ENCODE assay signal across 19 mouse cellular contexts in genomic region chr4:117467936-117468335, GRCm38 (mm10). TPM values are rescaled to one million over a fixed set of nuclear protein-coding genes. Genes with fewer than 3 reads are reported as not detected.
A peak's percentile ranks its signal among the peaks of the same experiment; 100 is the strongest.
DNase-seq lines count a peak whose midpoint lies in the region; ATAC-seq and TF ChIP-seq lines count a peak whose summit lies in the region.
"Had no signal": no experiment of that assay in that cellular context is flagged by ENCODE, and none has a peak within 500 bp of the region (broad histone marks: within the 10 kb centered on the region; RNA-seq: fewer than 3 reads in every experiment).

No protein-coding gene starts in this region.

- 0 out of 2 replicates have a peak overlapping the region, but pooled peaks have one; percentile 8 for H3K27ac ChIP-seq in hindbrain, embryonic 10.5 days
- no peak overlapping the region for H3K27ac ChIP-seq in hindbrain, embryonic 11.5 days (ENCODE audit: low read depth, low read length)
- no peak overlapping the region for H3K27ac ChIP-seq in midbrain, embryonic 11.5 days (ENCODE audit: low read depth, low read length)
- H3K27ac ChIP-seq in midbrain, embryonic 13.5 days = no peak overlapping the region
- H3K27ac ChIP-seq in forebrain, postnatal 0 days (ENCODE audit: low read depth, low read length) = no peak overlapping the region
- H3K27ac ChIP-seq: embryonic facial prominence, embryonic 10.5 days; embryonic facial prominence, embryonic 12.5 days; forebrain, embryonic 13.5 days; forebrain, embryonic 15.5 days had no signal

- H3K36me3 ChIP-seq in hindbrain, embryonic 10.5 days = peaks cover 32% of the 10 kb centered on the region
- H3K36me3 ChIP-seq in hindbrain, embryonic 11.5 days (ENCODE audit: control insufficient read depth, insufficient read depth, low read length) = no peaks in the 10 kb centered on the region
- H3K36me3 ChIP-seq in midbrain, embryonic 11.5 days (ENCODE audit: control insufficient read depth, insufficient read depth, low read length) = no peaks in the 10 kb centered on the region
- H3K36me3 ChIP-seq in midbrain, embryonic 13.5 days = no peaks in the 10 kb centered on the region
- H3K36me3 ChIP-seq in forebrain, postnatal 0 days (ENCODE audit: insufficient read depth) = no peaks in the 10 kb centered on the region
- H3K36me3 ChIP-seq: embryonic facial prominence, embryonic 10.5 days; embryonic facial prominence, embryonic 12.5 days; forebrain, embryonic 15.5 days had no signal

- no peak for DNase-seq in hindbrain, embryonic 10.5 days (ENCODE audit: low spot score)
- no peak for DNase-seq in hindbrain, embryonic 11.5 days (ENCODE audit: low spot score)
- DNase-seq in midbrain, embryonic 11.5 days (ENCODE audit: low spot score, missing footprints) = peak; percentile 82
- no peak for DNase-seq in forebrain, postnatal 0 days
- DNase-seq: adrenal gland, adult 8-10 months; adrenal gland, postnatal 14 days; adrenal gland, postnatal 36 days; cerebellum, adult 11-12 months; cerebellum, adult 2 months; cerebellum, adult 9-10 months; cerebellum, postnatal 10 days; cerebellum, postnatal 25 days had no signal

- H3K4me3 ChIP-seq in hindbrain, embryonic 10.5 days = no peak overlapping the region
- no peak overlapping the region for H3K4me3 ChIP-seq in hindbrain, embryonic 11.5 days (ENCODE audit: low read depth, low read length)
- H3K4me3 ChIP-seq in midbrain, embryonic 11.5 days (ENCODE audit: low read depth, low read length) = no peak overlapping the region
- no peak overlapping the region for H3K4me3 ChIP-seq in midbrain, embryonic 13.5 days (replicated peaks)
- no peak overlapping the region for H3K4me3 ChIP-seq in forebrain, postnatal 0 days (ENCODE audit: low read depth, low read length)
- H3K4me3 ChIP-seq: embryonic facial prominence, embryonic 10.5 days; embryonic facial prominence, embryonic 12.5 days; forebrain, embryonic 13.5 days; forebrain, embryonic 15.5 days had no signal

- no peak overlapping the region for H3K4me2 ChIP-seq in hindbrain, embryonic 11.5 days (replicated peaks; ENCODE audit: low read depth, low read length)
- H3K4me2 ChIP-seq in midbrain, embryonic 11.5 days = no peak overlapping the region
- no peak overlapping the region for H3K4me2 ChIP-seq in midbrain, embryonic 13.5 days (replicated peaks)
- H3K4me2 ChIP-seq in forebrain, postnatal 0 days (ENCODE audit: low read depth) = no peak overlapping the region
- H3K4me2 ChIP-seq: embryonic facial prominence, embryonic 12.5 days; forebrain, embryonic 13.5 days; forebrain, embryonic 15.5 days had no signal

- no peak for ATAC-seq in hindbrain, embryonic 11.5 days (ENCODE audit: low FRiP score)
- no peak for ATAC-seq in midbrain, embryonic 11.5 days (ENCODE audit: low FRiP score)
- ATAC-seq in midbrain, embryonic 13.5 days = no peak
- no peak for ATAC-seq in forebrain, postnatal 0 days
- ATAC-seq: activated CD4-positive, CD25-positive, alpha-beta regulatory T cell, adult 4 months; forebrain, embryonic 13.5 days; forebrain, embryonic 15.5 days; Patski had no signal

- TF ChIP-seq CTCF in forebrain, postnatal 0 days (IDR thresholded peaks at IDR 0.05; ENCODE audit: low read depth) = no peak

- no peaks in the 10 kb centered on the region for H3K9me3 ChIP-seq in hindbrain, embryonic 10.5 days
- H3K9me3 ChIP-seq in hindbrain, embryonic 11.5 days (ENCODE audit: control insufficient read depth, low read length) = no peaks in the 10 kb centered on the region
- H3K9me3 ChIP-seq in midbrain, embryonic 11.5 days (ENCODE audit: control insufficient read depth, low read length) = no peaks in the 10 kb centered on the region; the same call in 1 of the 2 replicates
- H3K9me3 ChIP-seq in midbrain, embryonic 13.5 days = no peaks in the 10 kb centered on the region
- no peaks in the 10 kb centered on the region for H3K9me3 ChIP-seq in forebrain, postnatal 0 days (ENCODE audit: low read length)
- H3K9me3 ChIP-seq: embryonic facial prominence, embryonic 10.5 days; embryonic facial prominence, embryonic 12.5 days; forebrain, embryonic 13.5 days; forebrain, embryonic 15.5 days had no signal

- H3K9ac ChIP-seq in hindbrain, embryonic 11.5 days (ENCODE audit: low read depth, low read length) = no peak overlapping the region
- no peak overlapping the region for H3K9ac ChIP-seq in midbrain, embryonic 11.5 days (ENCODE audit: low read length)
- no peak overlapping the region for H3K9ac ChIP-seq in midbrain, embryonic 13.5 days (replicated peaks)
- no peak overlapping the region for H3K9ac ChIP-seq in forebrain, postnatal 0 days
- H3K9ac ChIP-seq: embryonic facial prominence, embryonic 12.5 days; forebrain, embryonic 13.5 days; forebrain, embryonic 15.5 days had no signal

- H3K27me3 ChIP-seq in hindbrain, embryonic 10.5 days (ENCODE audit: insufficient read depth, poor library complexity, severe bottlenecking) = peaks cover 3% of the 10 kb centered on the region
- H3K27me3 ChIP-seq in hindbrain, embryonic 11.5 days (ENCODE audit: control insufficient read depth, insufficient read depth, low read length) = no peaks in the 10 kb centered on the region
- H3K27me3 ChIP-seq in midbrain, embryonic 11.5 days (ENCODE audit: control insufficient read depth, insufficient read depth, low read length) = no peaks in the 10 kb centered on the region
- H3K27me3 ChIP-seq in midbrain, embryonic 13.5 days = peaks cover 7% of the 10 kb centered on the region; the same call in 1 of the 2 replicates
- H3K27me3 ChIP-seq in forebrain, postnatal 0 days (ENCODE audit: insufficient read depth, low read length) = no peaks in the 10 kb centered on the region
- H3K27me3 ChIP-seq: embryonic facial prominence, embryonic 12.5 days; forebrain, embryonic 13.5 days; forebrain, embryonic 15.5 days; Patski had no signal

- 85% methylated on average over 7 of the region's 7 CpGs for WGBS in hindbrain, embryonic 10.5 days
- 82% methylated on average over 7 of the region's 7 CpGs for WGBS in hindbrain, embryonic 11.5 days
- 84% methylated on average over 7 of the region's 7 CpGs for WGBS in midbrain, embryonic 11.5 days
- 82% methylated on average over 7 of the region's 7 CpGs for WGBS in midbrain, embryonic 13.5 days
- 87% methylated on average over 7 of the region's 7 CpGs for WGBS in forebrain, postnatal 0 days

- H3K4me1 ChIP-seq in hindbrain, embryonic 10.5 days (replicated peaks) = peaks cover 27% of the 10 kb centered on the region
- H3K4me1 ChIP-seq in hindbrain, embryonic 11.5 days (replicated peaks; ENCODE audit: control insufficient read depth, insufficient read depth, low read length) = no peaks in the 10 kb centered on the region
- H3K4me1 ChIP-seq in midbrain, embryonic 11.5 days (ENCODE audit: control insufficient read depth, insufficient read depth, low read length) = peaks cover 16% of the 10 kb centered on the region
- peaks cover 15% of the 10 kb centered on the region for H3K4me1 ChIP-seq in midbrain, embryonic 13.5 days (replicated peaks)
- peaks cover 6% of the 10 kb centered on the region; the same call in 1 of the 2 replicates for H3K4me1 ChIP-seq in forebrain, postnatal 0 days (ENCODE audit: insufficient read depth)
- H3K4me1 ChIP-seq: embryonic facial prominence, embryonic 12.5 days; forebrain, embryonic 15.5 days had no signal

RNA-seq across cellular contexts. Expression of gene Rnf220, which starts 28.9 kb away (rescaled TPM):
- 101 TPM in 2 replicates for polyA plus RNA-seq in hindbrain, embryonic 10.5 days (2016; fragmentation: Nextera tagmentation; extraction: Ambion mirVana)
- polyA plus RNA-seq in hindbrain, embryonic 11.5 days (2014; fragmentation: Nextera tagmentation; extraction: Ambion mirVana) = 54.1 and 55.5 TPM in 2 replicates
- 54.6 and 63.3 TPM in 2 replicates for polyA plus RNA-seq in midbrain, embryonic 11.5 days (2014; fragmentation: Nextera tagmentation; extraction: Ambion mirVana)
- polyA plus RNA-seq in midbrain, embryonic 13.5 days (2015; fragmentation: Nextera tagmentation; extraction: Ambion mirVana) = 124 and 134 TPM in 2 replicates
- 160 and 185 TPM in 2 replicates for total RNA-seq in forebrain, postnatal 0 days (2014; rRNA removed)
- 123 and 140 TPM in 2 replicates for polyA plus RNA-seq in forebrain, postnatal 0 days (2015; fragmentation: Nextera tagmentation; extraction: Ambion mirVana)
